Mouse (Mus musculus) MEL (cell line): ENCODE data around the gene Gsc. TPM values are rescaled to one million over a fixed set of nuclear protein-coding genes. Genes with fewer than 3 reads are reported as not detected.

Source experiments
- DNase-seq: peaks from one replicate; pipeline ENCODE4 v3.0.0; 2011; ENCODE audit warnings: low read depth, low spot score
- H3K27ac ChIP-seq: 2 replicates; pipeline ENCODE4 v1.5.1; 2012; ENCODE audit warnings: low read depth, mild to moderate bottlenecking, control low read depth, low read length, moderate library complexity; ENCODE audit not compliant: control insufficient read depth
- H3K27me3 ChIP-seq, 2 experiments: fragments of 150-350 bp in 1 of 2; sonication (generic) in 1 of 2; 2 replicates each; pipeline ENCODE4 v1.6.1; 2012; ENCODE audit warnings: low read length in 2 of 2, mild to moderate bottlenecking in 2 of 2, improper control_type of control experiment in 1 of 2, moderate library complexity in 1 of 2; ENCODE audit not compliant: insufficient read depth in 2 of 2, control insufficient read depth in 1 of 2
- H3K36me3 ChIP-seq, 2 experiments: 2 replicates each; pipeline ENCODE4 v1.6.1; 2012 to 2014; ENCODE audit warnings: low read length in 2 of 2, improper control_type of control experiment in 1 of 2, inconsistent platforms in 1 of 2, mild to moderate bottlenecking in 1 of 2; ENCODE audit not compliant: insufficient read depth in 2 of 2, control insufficient read depth in 1 of 2
- H3K4me1 ChIP-seq, 2 experiments: fragments of 150-350 bp in 1 of 2; sonication (generic) in 1 of 2; 2 replicates each; pipeline ENCODE4 v1.6.1; 2012; ENCODE audit warnings: low read length in 2 of 2, improper control_type of control experiment in 1 of 2, mild to moderate bottlenecking in 1 of 2; ENCODE audit not compliant: insufficient read depth in 2 of 2, control insufficient read depth in 1 of 2
- H3K4me3 ChIP-seq, 2 experiments: fragments of 150-350 bp in 1 of 2; sonication (generic) in 1 of 2; 2 replicates each; pipeline ENCODE4 v1.5.1; 2012; ENCODE audit warnings: low read depth in 2 of 2, low read length in 2 of 2, mild to moderate bottlenecking in 2 of 2, moderate library complexity in 2 of 2, control low read depth in 1 of 2, improper control_type of control experiment in 1 of 2; ENCODE audit not compliant: control insufficient read depth in 1 of 2, insufficient read depth in 1 of 2
- H3K79me2 ChIP-seq: 2 replicates; pipeline ENCODE4 v1.6.1; 2012; ENCODE audit warnings: mild to moderate bottlenecking, low read length, moderate library complexity; ENCODE audit not compliant: control insufficient read depth, poor library complexity, insufficient read depth
- H3K9ac ChIP-seq: 2 replicates; pipeline ENCODE4 v1.6.1; 2012; ENCODE audit warnings: low read depth, mild to moderate bottlenecking, control low read depth, low read length, moderate library complexity; ENCODE audit not compliant: control insufficient read depth, poor library complexity, severe bottlenecking
- H3K9me3 ChIP-seq: fragments of 150-350 bp; sonication (generic); replicated peaks from 2 replicates; pipeline ENCODE4 v1.6.1; 2012; ENCODE audit warnings: mild to moderate bottlenecking, low read length, improper control_type of control experiment, moderate library complexity; ENCODE audit not compliant: insufficient read depth
- BHLHE40 ChIP-seq: IDR thresholded peaks from 2 replicates; pipeline ENCODE4 v1.6.1; 2012; ENCODE audit warnings: low read depth, mild to moderate bottlenecking, inconsistent platforms, low read length, improper control_type of control experiment, borderline replicate concordance
- CHD2 ChIP-seq: IDR thresholded peaks from 2 replicates; pipeline ENCODE4 v1.6.1; 2011; ENCODE audit warnings: low read length, improper control_type of control experiment
- CTCF ChIP-seq, 3 experiments: IDR thresholded peaks in 2 of 3; conservative IDR thresholded peaks in 1 of 3; 2 replicates each; pipeline ENCODE4 v1.5.1; 2011 to 2012; ENCODE audit warnings: low read length in 3 of 3, low read depth in 2 of 3, mild to moderate bottlenecking in 2 of 3, improper control_type of control experiment in 1 of 3, inconsistent platforms in 1 of 3, mixed read lengths in 1 of 3, moderate library complexity in 1 of 3; ENCODE audit not compliant: control insufficient read depth in 1 of 3, insufficient read depth in 1 of 3, poor library complexity in 1 of 3, severe bottlenecking in 1 of 3
- GATA1 ChIP-seq: IDR thresholded peaks from 2 replicates; pipeline ENCODE4 v1.6.1; 2011; ENCODE audit warnings: low read depth, low read length, improper control_type of control experiment
- JUND ChIP-seq: IDR thresholded peaks from 2 replicates; pipeline ENCODE4 v1.6.1; 2011; ENCODE audit warnings: low read depth, mild to moderate bottlenecking, improper control_type of control experiment, low read length
- MAX ChIP-seq: IDR thresholded peaks from 2 replicates; pipeline ENCODE4 v1.6.1; 2011; ENCODE audit warnings: low read length, improper control_type of control experiment
- MAZ ChIP-seq: IDR thresholded peaks from 2 replicates; pipeline ENCODE4 v1.6.1; 2012; ENCODE audit warnings: low read depth, mild to moderate bottlenecking, inconsistent platforms, low read length, improper control_type of control experiment
- MXI1 ChIP-seq: IDR thresholded peaks from 2 replicates; pipeline ENCODE4 v1.6.1; 2011; ENCODE audit warnings: mild to moderate bottlenecking, low read depth, low read length, improper control_type of control experiment
- NELFE ChIP-seq: IDR thresholded peaks from 2 replicates; pipeline ENCODE4 v1.6.1; 2011; ENCODE audit warnings: low read depth, low read length, improper control_type of control experiment
- POLR2AphosphoS2 ChIP-seq: IDR thresholded peaks from 2 replicates; pipeline ENCODE4 v1.6.1; 2011; ENCODE audit warnings: low read length, improper control_type of control experiment
- POLR2AphosphoS5 ChIP-seq: IDR thresholded peaks from 2 replicates; pipeline ENCODE4 v1.6.1; 2012; ENCODE audit warnings: low read depth, borderline replicate concordance, mild to moderate bottlenecking, inconsistent platforms, low read length, moderate library complexity, mixed read lengths
- RAD21 ChIP-seq: IDR thresholded peaks from 2 replicates; pipeline ENCODE4 v1.6.1; 2011; ENCODE audit warnings: mild to moderate bottlenecking, low read depth, low read length, improper control_type of control experiment
- RCOR1 ChIP-seq: IDR thresholded peaks from 2 replicates; pipeline ENCODE4 v1.6.1; 2012; ENCODE audit warnings: low read depth, mild to moderate bottlenecking, inconsistent platforms, low read length, improper control_type of control experiment
- TAL1 ChIP-seq: IDR thresholded peaks from 2 replicates; pipeline ENCODE4 v1.6.1; 2012; ENCODE audit warnings: mild to moderate bottlenecking, inconsistent platforms, low read length, moderate library complexity, mixed read lengths
- TBP ChIP-seq: IDR thresholded peaks from 2 replicates; pipeline ENCODE4 v1.8.0; 2011; ENCODE audit warnings: low read depth, low read length, improper control_type of control experiment
- UBTF ChIP-seq: IDR thresholded peaks from 2 replicates; pipeline ENCODE4 v1.6.1; 2012; ENCODE audit warnings: low read depth, mild to moderate bottlenecking, inconsistent platforms, low read length, improper control_type of control experiment, moderate library complexity, borderline replicate concordance; ENCODE audit not compliant: insufficient read depth
- USF1 ChIP-seq: IDR thresholded peaks from 2 replicates; pipeline ENCODE4 v1.6.1; 2014; ENCODE audit warnings: low read depth, mild to moderate bottlenecking, inconsistent platforms, low read length, improper control_type of control experiment, moderate library complexity
- USF2 ChIP-seq, 2 experiments: IDR thresholded peaks; 2 replicates each; pipeline ENCODE4 v1.6.1; 2011 to 2012; ENCODE audit warnings: improper control_type of control experiment in 2 of 2, low read length in 2 of 2, borderline replicate concordance in 1 of 2, inconsistent platforms in 1 of 2, low read depth in 1 of 2, mild to moderate bottlenecking in 1 of 2; ENCODE audit not compliant: insufficient read depth in 1 of 2
- polyA plus RNA-seq, 2 experiments: library from polyadenylated mRNA; stranded (reverse) in 1 of 2; unstranded in 1 of 2; fragments of >175 nt in 1 of 2; fragments of >200 nt in 1 of 2; gene quantifications; 2 replicates each; pipeline versions ENCODE4 v1.2.1 to v1.2.4; 2012; ENCODE audit warnings: low replicate concordance in 2 of 2, low read depth in 1 of 2; ENCODE audit not compliant: insufficient read length in 2 of 2, insufficient read depth in 1 of 2, missing spikeins in 1 of 2
- total RNA-seq: library from RNA; depleted of rRNA; stranded (reverse); fragments of 300-350 nt; gene quantifications from 2 replicates; pipeline ENCODE4 v1.2.3, GENCODE M21; 2012

Gene Gsc
- total and polyA plus RNA-seq, 3 experiments: not detected

DNA sequence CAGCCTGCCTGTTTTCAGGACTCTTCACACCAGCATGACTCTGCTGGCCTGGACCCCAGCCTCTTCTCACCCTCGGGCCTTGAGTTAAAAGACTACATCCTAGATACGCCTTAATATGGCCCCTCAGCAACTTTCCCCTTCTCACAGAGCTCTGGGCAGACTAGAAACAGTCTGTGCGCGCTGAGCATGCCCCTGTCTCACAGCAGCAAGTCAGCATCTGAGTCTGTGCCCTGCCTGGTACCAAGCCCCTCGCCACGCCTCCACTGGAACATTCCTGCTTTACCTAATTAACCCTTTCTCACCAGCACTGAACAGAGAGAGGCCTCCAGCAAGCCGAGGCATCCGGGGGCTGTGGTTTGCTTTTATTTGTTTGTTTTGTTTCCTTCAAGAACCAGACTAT lies 11.8 kb downstream of the Gsc start:
- Histone ChIP-seq H3K4me3 (no peak overlapping the region), H3K27me3 (no peaks in the 10 kb centered on the region), H3K4me1 (no peaks in the 10 kb centered on the region), H3K36me3 (no peaks in the 10 kb centered on the region), H3K27ac (no peak overlapping the region), H3K79me2 (no peaks in the 10 kb centered on the region), H3K9me3 (no peaks in the 10 kb centered on the region), H3K9ac (no peak overlapping the region)
- DNase-seq: no peak
- TF ChIP-seq RAD21: no peak
- TF ChIP-seq CHD2: no peak
- no peak for TF ChIP-seq RCOR1
- no peak for TF ChIP-seq UBTF
- TF ChIP-seq MXI1: no peak
- TF ChIP-seq POLR2AphosphoS5: no peak
- TF ChIP-seq JUND: no peak
- no peak for TF ChIP-seq BHLHE40
- no peak for TF ChIP-seq POLR2AphosphoS2
- no peak for TF ChIP-seq MAX
- TF ChIP-seq USF1: no peak
- TF ChIP-seq NELFE: no peak
- TF ChIP-seq TBP: no peak
- TF ChIP-seq USF2 (IDR thresholded peaks at IDR 0.05; ENCODE audit: borderline replicate concordance in 1 of 2, insufficient read depth in 1 of 2, low read depth in 1 of 2, low read length in 2 of 2): no peak

DNA sequence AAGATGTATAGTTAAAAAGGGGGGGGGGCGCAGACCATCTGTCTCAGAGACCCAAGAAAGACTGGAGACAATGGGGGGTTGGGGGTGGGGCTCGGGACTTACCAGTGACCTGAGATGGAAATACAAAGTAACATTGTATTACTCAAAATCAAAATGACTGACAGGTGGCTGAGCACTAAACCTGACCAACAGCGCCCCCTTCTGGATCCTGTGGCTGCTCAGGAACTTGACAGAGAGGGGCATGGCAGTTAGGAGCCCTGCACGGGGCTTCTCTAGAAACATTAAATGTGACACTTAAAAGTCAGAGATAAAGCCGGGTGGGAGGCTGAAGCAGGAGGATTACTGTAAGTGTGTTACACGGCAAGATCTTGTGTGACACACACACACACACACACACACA lies 13.8 kb downstream of the Gsc start:
- H3K27me3 ChIP-seq: no peaks in the 10 kb centered on the region
- DNase-seq: no peak
- H3K79me2 ChIP-seq: no peaks in the 10 kb centered on the region
- no peak overlapping the region for H3K27ac ChIP-seq
- no peak for TF ChIP-seq POLR2AphosphoS2
- TF ChIP-seq CTCF (IDR thresholded peaks at IDR 0.05 in 2 of 3, conservative IDR thresholded peaks at IDR 0.05 in 1 of 3; ENCODE audit: control insufficient read depth in 1 of 3, insufficient read depth in 1 of 3, low read depth in 2 of 3, low read length in 3 of 3, poor library complexity in 1 of 3, severe bottlenecking in 1 of 3): 0 out of 6 replicates have a peak, but pooled peaks of 1 of the 3 experiments have one; percentile 8
- TF ChIP-seq GATA1: no peak
- no peak for TF ChIP-seq TAL1
- no peak for TF ChIP-seq MAZ
- H3K9ac ChIP-seq: no peak overlapping the region
- no peaks in the 10 kb centered on the region for H3K36me3 ChIP-seq
- no peaks in the 10 kb centered on the region for H3K9me3 ChIP-seq
- H3K4me1 ChIP-seq: no peaks in the 10 kb centered on the region
- no peak overlapping the region for H3K4me3 ChIP-seq
